18 mouse cellular contexts compared by ENCODE assay signal in the genomic region with DNA sequence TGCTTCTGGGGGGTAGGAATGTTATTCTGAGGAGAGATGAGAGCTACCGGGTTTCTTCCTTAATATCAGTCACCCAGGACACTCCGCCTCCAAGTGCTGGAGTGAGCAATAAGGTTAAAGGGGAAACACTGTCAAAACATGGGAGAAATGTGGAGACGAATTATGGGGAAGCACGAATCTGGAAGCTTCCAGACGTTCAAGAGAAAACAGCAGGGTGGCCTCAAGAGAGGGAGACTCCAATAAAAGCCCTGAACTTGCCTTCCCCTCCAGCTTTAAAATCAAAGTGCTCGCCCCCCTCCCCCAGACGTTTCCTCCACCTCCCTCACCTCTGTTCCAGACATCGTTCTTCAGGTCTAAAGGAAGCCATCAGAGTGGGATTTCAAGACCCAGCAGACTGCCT.
"Had no signal": no experiment of that assay in that cellular context is flagged by ENCODE, and none has a peak within 500 bp of the region (broad histone marks: within the 10 kb centered on the region; RNA-seq: fewer than 3 reads in every experiment).

No protein-coding gene starts in this region.

- H3K9me3 ChIP-seq: liver, embryonic 13.5 days; liver, embryonic 15.5 days; lung, embryonic 15.5 days; midbrain, embryonic 12.5 days; midbrain, embryonic 15.5 days; neural tube, embryonic 12.5 days; stomach, embryonic 15.5 days had no signal

- H3K4me1 ChIP-seq: lung, embryonic 15.5 days; midbrain, embryonic 12.5 days; midbrain, embryonic 15.5 days; neural tube, embryonic 12.5 days; stomach, embryonic 15.5 days had no signal

- ATAC-seq: liver, postnatal 0 days; lung, postnatal 0 days; midbrain, embryonic 15.5 days had no signal

- H3K27ac ChIP-seq: liver, embryonic 13.5 days; liver, embryonic 15.5 days; lung, embryonic 15.5 days; macrophage; midbrain, embryonic 12.5 days; midbrain, embryonic 15.5 days; neural tube, embryonic 12.5 days; stomach, embryonic 15.5 days; stomach, postnatal 0 days had no signal

- H3K4me3 ChIP-seq: liver, embryonic 13.5 days; liver, embryonic 15.5 days; lung, embryonic 15.5 days; megakaryocyte, embryonic 14.5 days; midbrain, embryonic 12.5 days; midbrain, embryonic 15.5 days; neural tube, embryonic 12.5 days; stomach, embryonic 15.5 days had no signal

- H3K36me3 ChIP-seq: lung, embryonic 15.5 days; midbrain, embryonic 15.5 days; stomach, embryonic 15.5 days had no signal

- H3K4me2 ChIP-seq: liver, embryonic 15.5 days; lung, embryonic 15.5 days; midbrain, embryonic 12.5 days; midbrain, embryonic 15.5 days; neural tube, embryonic 12.5 days; stomach, embryonic 15.5 days had no signal

- DNase-seq: liver, embryonic 13.5 days; liver, postnatal 0 days; lung, adult 2 months; lung, postnatal 14 days; lung, postnatal 36 days; right cerebral cortex, postnatal 14 days; thymus, adult 2 months; thymus, postnatal 25 days had no signal

- H3K27me3 ChIP-seq: liver, embryonic 13.5 days; liver, embryonic 15.5 days; lung, embryonic 15.5 days; midbrain, embryonic 12.5 days; midbrain, embryonic 15.5 days; neural tube, embryonic 12.5 days; stomach, embryonic 15.5 days had no signal

- H3K9ac ChIP-seq: liver, embryonic 13.5 days; liver, embryonic 15.5 days; liver, postnatal 0 days; lung, embryonic 15.5 days; midbrain, embryonic 12.5 days; midbrain, embryonic 15.5 days; neural tube, embryonic 12.5 days; stomach, embryonic 15.5 days had no signal
